Mouse (Mus musculus) kidney, embryonic 14.5 days (tissue): ENCODE data around the gene Ilf2. TPM values are rescaled to one million over a fixed set of nuclear protein-coding genes. Genes with fewer than 3 reads are reported as not detected.

Experiments used
- ATAC-seq: fragments of 200-750 bp; cut with Nextera tagmentation; 2 replicates; pipeline ENCODE4 v1.8.0; 2017; ENCODE audit warnings: moderate number of reproducible peaks, mild to moderate bottlenecking, moderate TSS enrichment, moderate library complexity; ENCODE audit not compliant: low FRiP score, low TSS enrichment
- H3K27ac ChIP-seq: fragments of 300-500 bp; sonication (generic); 2 replicates; pipeline ENCODE4 v1.5.1; 2014; ENCODE audit warnings: low read depth, mild to moderate bottlenecking, low read length, moderate library complexity, mixed read lengths
- H3K27me3 ChIP-seq: fragments of 300-500 bp; sonication (generic); 2 replicates; pipeline ENCODE4 v1.6.1; 2014; ENCODE audit warnings: mild to moderate bottlenecking, low read length; ENCODE audit not compliant: control insufficient read depth, insufficient read depth
- H3K36me3 ChIP-seq: fragments of 300-500 bp; sonication (generic); 2 replicates; pipeline ENCODE4 v1.6.1; 2014; ENCODE audit warnings: low read length, mixed read lengths; ENCODE audit not compliant: control insufficient read depth, insufficient read depth
- H3K4me1 ChIP-seq: fragments of 300-500 bp; sonication (generic); 2 replicates; pipeline ENCODE4 v1.6.1; 2014; ENCODE audit warnings: low read length, mixed read lengths; ENCODE audit not compliant: control insufficient read depth, insufficient read depth
- H3K4me2 ChIP-seq: fragments of 300-500 bp; sonication (generic); replicated peaks from 2 replicates; pipeline ENCODE4 v1.6.1; 2014; ENCODE audit warnings: low read depth, mild to moderate bottlenecking, low read length
- H3K4me3 ChIP-seq: fragments of 300-500 bp; sonication (generic); 2 replicates; pipeline ENCODE4 v1.5.1; 2014; ENCODE audit warnings: mild to moderate bottlenecking, low read length
- H3K9ac ChIP-seq: fragments of 300-500 bp; sonication (generic); 2 replicates; pipeline ENCODE4 v1.6.1; 2014; ENCODE audit warnings: low read depth, mild to moderate bottlenecking, low read length, moderate library complexity
- H3K9me3 ChIP-seq: fragments of 300-500 bp; sonication (generic); 2 replicates; pipeline ENCODE4 v1.6.1; 2016; ENCODE audit warnings: low read length; ENCODE audit not compliant: control insufficient read depth
- WGBS: fragments of 180-500 bp; shearing (Covaris S2); extraction: QIAGEN DNeasy Blood & Tissue Kit; methylation state at CpG from one replicate; pipeline ENCODE4 v1.1.7; 2014; 5-methylcytosine and 5-hydroxymethylcytosine counted together
- polyA plus RNA-seq: library from polyadenylated mRNA; unstranded; fragments of >200 nt; fragmentation: Nextera tagmentation; extraction: Ambion mirVana; gene quantifications from 2 replicates; pipeline ENCODE4 v1.2.1, GENCODE M21; 2014

The Ilf2 gene
- polyA plus RNA-seq, 1 experiment from 2014 or later, result 262 TPM

- ATAC-seq, result peak; percentile 62
- H3K27ac ChIP-seq, result no peak overlapping the region
- H3K4me1 ChIP-seq, result no peaks in the 10 kb centered on the region
- under 1% methylated on average over 15 of the region's 15 CpGs for WGBS
- H3K36me3 ChIP-seq, result no peaks in the 10 kb centered on the region
- H3K9me3 ChIP-seq, result no peaks in the 10 kb centered on the region
- H3K4me3 ChIP-seq, result peak overlapping the region; percentile 55
- H3K9ac ChIP-seq, result peak overlapping the region; percentile 70; the same call in 1 of the 2 replicates
- peaks cover 31% of the 10 kb centered on the region for H3K27me3 ChIP-seq
- H3K4me2 ChIP-seq, result peak overlapping the region; percentile 75
Observed at GRCm38 (mm10) chr3:90466311-90466766, 9.6 kb upstream of the Ilf2 start.

- no peak overlapping the region for H3K4me3 ChIP-seq
- no peak overlapping the region for H3K9ac ChIP-seq
- H3K4me2 ChIP-seq, result no peak overlapping the region
- no peak for ATAC-seq
- no peaks in the 10 kb centered on the region for H3K36me3 ChIP-seq
- no peaks in the 10 kb centered on the region for H3K4me1 ChIP-seq
- WGBS, result 93% methylated on average over 10 of the region's 10 CpGs
- H3K27me3 ChIP-seq, result peaks cover 21% of the 10 kb centered on the region; the same call in 1 of the 2 replicates
- no peaks in the 10 kb centered on the region for H3K9me3 ChIP-seq
- H3K27ac ChIP-seq, result no peak overlapping the region
Observed at GRCm38 (mm10) chr3:90467618-90468300, 8.2 kb upstream of the Ilf2 start.

GRCm38 (mm10) chr3:90472213-90472612, 3.7 kb upstream of the Ilf2 start:
- 27% methylated on average over 3 of the region's 3 CpGs for WGBS
- H3K4me1 ChIP-seq, result peaks cover 5% of the 10 kb centered on the region
- H3K27ac ChIP-seq, result no peak overlapping the region
- H3K9me3 ChIP-seq, result no peaks in the 10 kb centered on the region
- no peaks in the 10 kb centered on the region; the same call in 1 of the 2 replicates for H3K36me3 ChIP-seq
- no peaks in the 10 kb centered on the region for H3K27me3 ChIP-seq
- no peak overlapping the region for H3K4me2 ChIP-seq
- ATAC-seq, result no peak
- no peak overlapping the region for H3K4me3 ChIP-seq
- no peak overlapping the region for H3K9ac ChIP-seq

- Histone ChIP-seq H3K4me2 (peak overlapping the region; percentile 40), H3K4me3 (peak overlapping the region; percentile 30; the same call in 1 of the 2 replicates)
- WGBS, result 40% methylated on average over 15 of the region's 16 CpGs
Observed at GRCm38 (mm10) chr3:90475151-90475830, 635 bp upstream of the Ilf2 start.

GRCm38 (mm10) chr3:90486998-90487397, 11.1 kb downstream of the Ilf2 start:
- no peak for ATAC-seq
- H3K27ac ChIP-seq, result no peak overlapping the region
- H3K9ac ChIP-seq, result no peak overlapping the region
- no peak overlapping the region for H3K4me3 ChIP-seq
- 48% methylated on average over 5 of the region's 5 CpGs for WGBS
- no peak overlapping the region for H3K4me2 ChIP-seq
- peaks cover 6% of the 10 kb centered on the region for H3K4me1 ChIP-seq
- no peaks in the 10 kb centered on the region for H3K27me3 ChIP-seq
- peaks cover 72% of the 10 kb centered on the region for H3K36me3 ChIP-seq
- no peaks in the 10 kb centered on the region for H3K9me3 ChIP-seq

More at GRCm38 (mm10) chr3:90475151-90475830, 635 bp upstream of the Ilf2 start:
- peaks cover 10% of the 10 kb centered on the region for H3K4me1 ChIP-seq
- H3K9me3 ChIP-seq, result no peaks in the 10 kb centered on the region
- no peak for ATAC-seq
- peaks cover 24% of the 10 kb centered on the region for H3K36me3 ChIP-seq
- H3K9ac ChIP-seq, result no peak overlapping the region
- H3K27me3 ChIP-seq, result no peaks in the 10 kb centered on the region
- no peak overlapping the region for H3K27ac ChIP-seq

- no peak overlapping the region for H3K4me3 ChIP-seq
- no peaks in the 10 kb centered on the region for H3K9me3 ChIP-seq
- ATAC-seq, result no peak
- H3K4me1 ChIP-seq, result peaks cover 6% of the 10 kb centered on the region
- no peaks in the 10 kb centered on the region for H3K27me3 ChIP-seq
- WGBS, result 85% methylated on average over 6 of the region's 6 CpGs
- H3K9ac ChIP-seq, result no peak overlapping the region
- no peak overlapping the region for H3K4me2 ChIP-seq
- H3K36me3 ChIP-seq, result peaks cover 56% of the 10 kb centered on the region
- H3K27ac ChIP-seq, result no peak overlapping the region
Observed at GRCm38 (mm10) chr3:90488576-90488975, 12.7 kb downstream of the Ilf2 start.

- Histone ChIP-seq H3K27ac (peak within 1 kb of the TSS; percentile 67), H3K4me1 (peaks cover 6% of the 10 kb centered on the region), H3K9ac (peak within 1 kb of the TSS; percentile 77), H3K9me3 (no peaks in the 10 kb centered on the region), H3K4me3 (peak within 1 kb of the TSS; percentile 77), H3K4me2 (peak within 1 kb of the TSS; percentile 61), H3K27me3 (no peaks in the 10 kb centered on the region), H3K36me3 (peaks cover 40% of the 10 kb centered on the region)
- peak; percentile 99 for ATAC-seq
- WGBS, result under 1% methylated on average over 37 of the region's 37 CpGs
Observed at GRCm38 (mm10) chr3:90490696-90491256, 14.8 kb downstream of the Ilf2 start, which contains the start of gene Snapin. Snapin (minus strand) TSS chr3:90491033.

- H3K36me3 ChIP-seq, result peaks cover 40% of the 10 kb centered on the region
- H3K9ac ChIP-seq, result no peak overlapping the region
- H3K27ac ChIP-seq, result no peak overlapping the region
- no peak overlapping the region for H3K4me3 ChIP-seq
- peaks cover 6% of the 10 kb centered on the region for H3K4me1 ChIP-seq
- no peak for ATAC-seq
- no peaks in the 10 kb centered on the region for H3K27me3 ChIP-seq
- WGBS, result 40% methylated on average over 2 of the region's 2 CpGs
- H3K4me2 ChIP-seq, result no peak overlapping the region
- no peaks in the 10 kb centered on the region for H3K9me3 ChIP-seq
Observed at GRCm38 (mm10) chr3:90491350-90491749, 15.4 kb downstream of the Ilf2 start.
